Mouse (Mus musculus) mouse embryonic stem cell (cell line): Measurements from ENCODE around the gene Pank4.

Experiments used
- in situ Hi-C, 2 experiments: fragments of 300-500 bp; cut with MboI; formaldehyde crosslinking; loops; 1 replicate in 1 of 2; 3 replicates in 1 of 2; pipeline ENCODE4 v1.14.3; 2019 to 2020; ENCODE audit warnings: low sequenced_read_pairs in 2 of 2, low pct_unique_long_range_greater_than_20kb in 1 of 2, mixed read lengths in 1 of 2; ENCODE audit not compliant: unreplicated experiment in 1 of 2

Pank4 gene

GRCm38 (mm10) chr4:154999379-154999778, 35.5 kb downstream of the Pank4 start:
- in situ Hi-C loops, result loop anchor here in 1 of 2 experiments (10.0 kb wide), 1 partner anchor 45 kb away; no protein-coding TSS in a partner anchor

GRCm38 (mm10) chr4:155005278-155005677, 41.4 kb downstream of the Pank4 start:
- in situ Hi-C loops, result no loop called here

- in situ Hi-C loops, result no loop called here
Measured at GRCm38 (mm10) chr4:155006296-155006695, 42.4 kb downstream of the Pank4 start.

- in situ Hi-C loops, result no loop called here
Measured at GRCm38 (mm10) chr4:155007641-155008040, 43.7 kb downstream of the Pank4 start.

GRCm38 (mm10) chr4:155008075-155008474, 44.2 kb downstream of the Pank4 start:
- in situ Hi-C loops, result no loop called here

- in situ Hi-C loops, result no loop called here
Measured at GRCm38 (mm10) chr4:155009216-155009615, 45.3 kb downstream of the Pank4 start.

GRCm38 (mm10) chr4:155010870-155011269, 46.9 kb downstream of the Pank4 start:
- in situ Hi-C loops, result no loop called here

GRCm38 (mm10) chr4:155011312-155012025, 47.5 kb downstream of the Pank4 start:
- in situ Hi-C loops, result no loop called here

- in situ Hi-C loops, result no loop called here
Measured at GRCm38 (mm10) chr4:155012115-155012514, 48.2 kb downstream of the Pank4 start.

- in situ Hi-C loops, result no loop called here
Measured at GRCm38 (mm10) chr4:155012788-155013187, 48.9 kb downstream of the Pank4 start.

- in situ Hi-C loops, result no loop called here
Measured at GRCm38 (mm10) chr4:155014244-155014643, 50.3 kb downstream of the Pank4 start.

- in situ Hi-C loops, result no loop called here
Measured at GRCm38 (mm10) chr4:155014791-155015190, 50.9 kb downstream of the Pank4 start.

- in situ Hi-C loops, result no loop called here
Measured at GRCm38 (mm10) chr4:155015550-155015949, 51.6 kb downstream of the Pank4 start.

GRCm38 (mm10) chr4:155016807-155017206, 52.9 kb downstream of the Pank4 start:
- in situ Hi-C loops, result no loop called here

- in situ Hi-C loops, result no loop called here
Measured at GRCm38 (mm10) chr4:155017253-155017878, 53.4 kb downstream of the Pank4 start.

- in situ Hi-C loops, result no loop called here
Measured at GRCm38 (mm10) chr4:155018066-155018465, 54.1 kb downstream of the Pank4 start.

GRCm38 (mm10) chr4:155018601-155019335, 54.8 kb downstream of the Pank4 start:
- in situ Hi-C loops, result no loop called here

GRCm38 (mm10) chr4:155019336-155019847, 55.5 kb downstream of the Pank4 start:
- in situ Hi-C loops, result no loop called here

- in situ Hi-C loops, result no loop called here
Measured at GRCm38 (mm10) chr4:155020141-155020540, 56.2 kb downstream of the Pank4 start.
